9 mouse cellular contexts compared by ENCODE assay signal in the genomic region with DNA sequence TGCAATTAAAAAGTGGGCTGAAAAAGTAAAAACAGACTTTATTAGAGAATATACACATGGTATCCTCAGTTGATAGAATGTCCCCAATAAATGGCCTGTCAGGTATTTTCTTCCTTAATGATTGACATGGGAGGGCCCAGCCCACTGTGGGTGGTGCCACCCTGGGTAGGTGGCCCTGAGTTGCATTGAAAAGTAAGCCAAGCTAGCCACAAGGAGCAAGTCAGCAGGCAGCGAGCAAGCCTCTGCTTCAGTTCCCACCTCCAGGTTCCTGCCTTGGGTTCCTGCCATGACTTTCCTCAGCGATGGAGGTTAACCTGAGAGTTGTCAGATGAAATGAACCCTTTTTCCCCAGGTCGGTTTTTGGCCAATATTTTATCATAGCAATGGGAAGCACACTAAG. TPM values are rescaled to one million over a fixed set of nuclear protein-coding genes. Genes with fewer than 3 reads are reported as not detected.
DNase-seq lines count a peak whose midpoint lies in the region; ATAC-seq lines count a peak whose summit lies in the region.
"Had no signal": no experiment of that assay in that cellular context is flagged by ENCODE, and none has a peak within 500 bp of the region (broad histone marks: within the 10 kb centered on the region; RNA-seq: fewer than 3 reads in every experiment).

No protein-coding gene starts in this region.

- peak overlapping the region; percentile 90 for H3K4me3 ChIP-seq in liver, embryonic 13.5 days (replicated peaks)

- 65% methylated on average over 3 of the region's 3 CpGs for WGBS in liver, embryonic 13.5 days (ENCODE audit: insufficient replicate concordance)

- peak overlapping the region; percentile 75 for H3K4me2 ChIP-seq in liver, embryonic 13.5 days

- H3K9me3 ChIP-seq in liver, embryonic 13.5 days (replicated peaks): no peaks in the 10 kb centered on the region

- DNase-seq in kidney, adult 9 months: peak; percentile 51
- DNase-seq in kidney, postnatal 10 days: no peak
- peak; percentile 16 for DNase-seq in R1 (ENCODE audit: low read depth, low spot score)
- no peak for DNase-seq in liver, embryonic 13.5 days
- no peak for DNase-seq in right cerebral cortex, postnatal 10 days (ENCODE audit: low spot score in 2 of 2)
- DNase-seq in thymus, postnatal 25 days: no peak
- DNase-seq in layer of hippocampus, postnatal 14 days (ENCODE audit: low spot score in 2 of 2): no peak
- DNase-seq: adrenal gland, adult 2 months had no signal

- ATAC-seq in erythroblast, adult 5-6 weeks (replicated peaks; ENCODE audit: low FRiP score, poor library complexity, severe bottlenecking): peak; percentile 62
- ATAC-seq in liver, embryonic 13.5 days (ENCODE audit: low read depth): no peak

- peaks cover 11% of the 10 kb centered on the region for H3K36me3 ChIP-seq in liver, embryonic 13.5 days

- no peak overlapping the region for H3K9ac ChIP-seq in liver, embryonic 13.5 days

- H3K4me1 ChIP-seq in liver, embryonic 13.5 days (replicated peaks): peaks cover 47% of the 10 kb centered on the region

- no peaks in the 10 kb centered on the region for H3K27me3 ChIP-seq in liver, embryonic 13.5 days

- H3K27ac ChIP-seq in liver, embryonic 13.5 days: no peak overlapping the region

RNA-seq across cellular contexts. Expression of gene Eif3m, which starts 0.9 kb away (rescaled TPM):
- 113 and 128 TPM in 2 replicates for total RNA-seq in erythroblast, adult 5-6 weeks (2015; ENCODE audit: low replicate concordance)
- 52.7 and 64.4 TPM in 2 replicates for total RNA-seq in erythroblast, adult 5-6 weeks (2017; ENCODE audit: low replicate concordance)
- polyA plus RNA-seq in liver, embryonic 13.5 days (2015; fragmentation: Nextera tagmentation; extraction: Ambion mirVana): 213 and 231 TPM in 2 replicates
- total RNA-seq in layer of hippocampus, postnatal 14 days (2021): 10 to 100 TPM; 90.1 to 98.3 TPM

Comparison
In these comparisons a context has a peak if more than half of its experiments do, and no peak if none do; other contexts are left out.
1. DNase-seq: peak in kidney, adult 9 months (single experiment) and R1 (single experiment); none in kidney, postnatal 10 days (single experiment), liver, embryonic 13.5 days (single experiment), right cerebral cortex, postnatal 10 days (0 of 2), thymus, postnatal 25 days (single experiment) and layer of hippocampus, postnatal 14 days (0 of 2).